Mouse (Mus musculus): ENCODE measurements around the gene Sik2. TPM values are rescaled to one million over a fixed set of nuclear protein-coding genes. Genes with fewer than 3 reads are reported as not detected.
A peak's percentile ranks its signal among the peaks of the same experiment; 100 is the strongest.

Sik2 gene
- polyA plus RNA-seq, 1 experiment from 2014 or later: 15.7 TPM

- no peak overlapping the region for H3K9ac ChIP-seq
- no peaks in the 10 kb centered on the region; the same call in 1 of the 2 replicates for H3K4me1 ChIP-seq (ENCODE audit: insufficient read depth)
- no peak overlapping the region for H3K4me2 ChIP-seq
- peak; percentile 42 for DNase-seq
- H3K36me3 ChIP-seq (ENCODE audit: insufficient read depth): no peaks in the 10 kb centered on the region
- no peak for TF ChIP-seq CTCF (IDR thresholded peaks at IDR 0.05; ENCODE audit: low read depth)
- H3K4me3 ChIP-seq (ENCODE audit: low read depth, low read length): no peak overlapping the region
- ATAC-seq (ENCODE audit: insufficient read depth): no peak
- H3K27ac ChIP-seq (ENCODE audit: low read depth): no peak overlapping the region
- no peaks in the 10 kb centered on the region for H3K27me3 ChIP-seq (ENCODE audit: insufficient read depth, low read length)
- H3K9me3 ChIP-seq (ENCODE audit: low read depth, low read length): no peaks in the 10 kb centered on the region
Observed at GRCm38 (mm10) chr9:50965392-50965791, 43.5 kb downstream of the Sik2 start.

GRCm38 (mm10) chr9:50964911-50965310, 44.0 kb downstream of the Sik2 start:
- WGBS: 46% methylated on average over 2 of the region's 2 CpGs

GRCm38 (mm10) chr9:50957956-50958489, 50.9 kb downstream of the Sik2 start:
- H3K4me1 ChIP-seq (ENCODE audit: insufficient read depth): no peaks in the 10 kb centered on the region
- no peaks in the 10 kb centered on the region for H3K36me3 ChIP-seq (ENCODE audit: insufficient read depth)
- no peaks in the 10 kb centered on the region for H3K27me3 ChIP-seq (ENCODE audit: insufficient read depth, low read length)
- no peak for ATAC-seq (ENCODE audit: insufficient read depth)
- no peak overlapping the region for H3K9ac ChIP-seq
- no peak overlapping the region for H3K27ac ChIP-seq (ENCODE audit: low read depth)
- DNase-seq: peak; percentile 76
- no peak overlapping the region for H3K4me3 ChIP-seq (ENCODE audit: low read depth, low read length)
- WGBS: 48% methylated on average over 6 of the region's 6 CpGs
- H3K4me2 ChIP-seq: no peak overlapping the region
- no peaks in the 10 kb centered on the region; the same call in 1 of the 2 replicates for H3K9me3 ChIP-seq (ENCODE audit: low read depth, low read length)
- no peak for TF ChIP-seq CTCF (IDR thresholded peaks at IDR 0.05; ENCODE audit: low read depth)

More at GRCm38 (mm10) chr9:50964911-50965310, 44.0 kb downstream of the Sik2 start:
- Histone ChIP-seq H3K4me3 (ENCODE audit: low read depth, low read length) (no peak overlapping the region), H3K27ac (ENCODE audit: low read depth) (no peak overlapping the region), H3K4me2 (no peak overlapping the region), H3K9me3 (ENCODE audit: low read depth, low read length) (no peaks in the 10 kb centered on the region), H3K27me3 (ENCODE audit: insufficient read depth, low read length) (no peaks in the 10 kb centered on the region), H3K4me1 (ENCODE audit: insufficient read depth) (no peaks in the 10 kb centered on the region), H3K36me3 (ENCODE audit: insufficient read depth) (no peaks in the 10 kb centered on the region), H3K9ac (no peak overlapping the region)
- no peak for TF ChIP-seq CTCF (IDR thresholded peaks at IDR 0.05; ENCODE audit: low read depth)
- ATAC-seq (ENCODE audit: insufficient read depth) (no peak), DNase-seq (no peak)

- DNase-seq (no peak), ATAC-seq (ENCODE audit: insufficient read depth) (no peak)
- no peaks in the 10 kb centered on the region for H3K4me1 ChIP-seq (ENCODE audit: insufficient read depth)
- 92% methylated on average over 3 of the region's 3 CpGs for WGBS
- TF ChIP-seq CTCF (IDR thresholded peaks at IDR 0.05; ENCODE audit: low read depth): no peak
- no peak overlapping the region for H3K4me2 ChIP-seq
- H3K36me3 ChIP-seq (ENCODE audit: insufficient read depth): no peaks in the 10 kb centered on the region
- H3K27ac ChIP-seq (ENCODE audit: low read depth): no peak overlapping the region
- H3K9ac ChIP-seq: no peak overlapping the region
- no peaks in the 10 kb centered on the region; the same call in 1 of the 2 replicates for H3K9me3 ChIP-seq (ENCODE audit: low read depth, low read length)
- no peaks in the 10 kb centered on the region for H3K27me3 ChIP-seq (ENCODE audit: insufficient read depth, low read length)
- H3K4me3 ChIP-seq (ENCODE audit: low read depth, low read length): no peak overlapping the region
Observed at GRCm38 (mm10) chr9:50955176-50955575, 53.7 kb downstream of the Sik2 start.

GRCm38 (mm10) chr9:50948097-50948823, 60.6 kb downstream of the Sik2 start:
- no peaks in the 10 kb centered on the region for H3K27me3 ChIP-seq (ENCODE audit: insufficient read depth, low read length)
- ATAC-seq (ENCODE audit: insufficient read depth) (no peak), DNase-seq (no peak)
- no peak overlapping the region for H3K4me2 ChIP-seq
- no peaks in the 10 kb centered on the region for H3K9me3 ChIP-seq (ENCODE audit: low read depth, low read length)
- WGBS: 82% methylated on average over 7 of the region's 7 CpGs
- no peak overlapping the region for H3K4me3 ChIP-seq (ENCODE audit: low read depth, low read length)
- no peaks in the 10 kb centered on the region for H3K36me3 ChIP-seq (ENCODE audit: insufficient read depth)
- no peak for TF ChIP-seq CTCF (IDR thresholded peaks at IDR 0.05; ENCODE audit: low read depth)
- H3K9ac ChIP-seq: no peak overlapping the region
- no peak overlapping the region for H3K27ac ChIP-seq (ENCODE audit: low read depth)
- no peaks in the 10 kb centered on the region for H3K4me1 ChIP-seq (ENCODE audit: insufficient read depth)

GRCm38 (mm10) chr9:50946338-50946737, 62.5 kb downstream of the Sik2 start:
- WGBS: 24% methylated on average over 1 of the region's 1 CpGs
- no peaks in the 10 kb centered on the region for H3K27me3 ChIP-seq (ENCODE audit: insufficient read depth, low read length)
- peak; percentile 32 for DNase-seq
- H3K9me3 ChIP-seq (ENCODE audit: low read depth, low read length): no peaks in the 10 kb centered on the region
- no peaks in the 10 kb centered on the region for H3K36me3 ChIP-seq (ENCODE audit: insufficient read depth)
- H3K27ac ChIP-seq (ENCODE audit: low read depth): no peak overlapping the region
- H3K4me1 ChIP-seq (ENCODE audit: insufficient read depth): no peaks in the 10 kb centered on the region
- ATAC-seq (ENCODE audit: insufficient read depth): no peak
- H3K9ac ChIP-seq: no peak overlapping the region
- H3K4me2 ChIP-seq: no peak overlapping the region
- no peak for TF ChIP-seq CTCF (IDR thresholded peaks at IDR 0.05; ENCODE audit: low read depth)
- H3K4me3 ChIP-seq (ENCODE audit: low read depth, low read length): no peak overlapping the region

GRCm38 (mm10) chr9:50944826-50945225, 64.0 kb downstream of the Sik2 start:
- Histone ChIP-seq H3K9me3 (ENCODE audit: low read depth, low read length) (no peaks in the 10 kb centered on the region), H3K9ac (no peak overlapping the region), H3K4me3 (ENCODE audit: low read depth, low read length) (no peak overlapping the region), H3K36me3 (ENCODE audit: insufficient read depth) (no peaks in the 10 kb centered on the region), H3K27ac (ENCODE audit: low read depth) (no peak overlapping the region), H3K27me3 (ENCODE audit: insufficient read depth, low read length) (no peaks in the 10 kb centered on the region), H3K4me1 (ENCODE audit: insufficient read depth) (no peaks in the 10 kb centered on the region), H3K4me2 (no peak overlapping the region)
- ATAC-seq (ENCODE audit: insufficient read depth): no peak
- TF ChIP-seq CTCF (IDR thresholded peaks at IDR 0.05; ENCODE audit: low read depth): no peak
- 88% methylated on average over 1 of the region's 1 CpGs for WGBS
- DNase-seq: no peak

Measured in lung, embryonic 14.5 days (tissue).